Mouse (Mus musculus) frontal cortex, adult 2 months (tissue): ENCODE data around the gene Dtx4. TPM values are rescaled to one million over a fixed set of nuclear protein-coding genes. Genes with fewer than 3 reads are reported as not detected.

Experiments
- DNase-seq, 2 experiments: peaks; one replicate each; pipeline ENCODE4 v3.0.0; 2022; ENCODE audit warnings: low spot score in 1 of 2; ENCODE audit errors: extremely low spot score in 1 of 2
- polyA plus RNA-seq: library from polyadenylated mRNA; depleted of rRNA; stranded (reverse); fragments of >200 nt; gene quantifications from 2 replicates; pipeline ENCODE4 v1.2.3, GENCODE M21; 2012

Gene Dtx4
- polyA plus RNA-seq, 1 experiment, result 19.2 TPM

GRCm38 (mm10) chr19:12472381-12472976 is 28.8 kb downstream of the Dtx4 start:
- DNase-seq, result no peak

DNA sequence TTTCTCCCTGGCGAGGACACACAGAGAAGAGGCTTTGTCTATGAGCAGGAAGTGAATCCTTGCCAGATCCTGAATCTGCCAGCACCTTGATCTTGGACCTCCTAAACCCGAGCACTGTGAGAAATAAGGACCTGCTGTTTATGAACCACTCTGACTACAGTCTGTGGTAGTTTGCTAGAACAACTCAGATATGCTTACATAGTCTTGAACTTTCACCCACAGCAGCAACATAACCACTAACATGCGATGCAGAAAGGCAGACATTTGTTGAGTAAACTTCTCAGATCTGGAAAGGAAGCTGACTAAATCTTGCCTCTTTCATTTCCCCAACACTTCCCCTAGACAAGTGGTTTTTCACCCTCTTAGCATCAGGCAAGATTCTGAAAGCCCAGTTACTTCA is 29.4 kb downstream of the Dtx4 start:
- no peak for DNase-seq

GRCm38 (mm10) chr19:12467436-12467835 is 33.8 kb downstream of the Dtx4 start:
- DNase-seq, result no peak

- peak in 1 of 2 experiments; percentile 73 for DNase-seq
These were observed 35.0 kb downstream of the Dtx4 start for GRCm38 (mm10) chr19:12466204-12466603.

GRCm38 (mm10) chr19:12465530-12466144 is 35.6 kb downstream of the Dtx4 start:
- no peak for DNase-seq

DNA sequence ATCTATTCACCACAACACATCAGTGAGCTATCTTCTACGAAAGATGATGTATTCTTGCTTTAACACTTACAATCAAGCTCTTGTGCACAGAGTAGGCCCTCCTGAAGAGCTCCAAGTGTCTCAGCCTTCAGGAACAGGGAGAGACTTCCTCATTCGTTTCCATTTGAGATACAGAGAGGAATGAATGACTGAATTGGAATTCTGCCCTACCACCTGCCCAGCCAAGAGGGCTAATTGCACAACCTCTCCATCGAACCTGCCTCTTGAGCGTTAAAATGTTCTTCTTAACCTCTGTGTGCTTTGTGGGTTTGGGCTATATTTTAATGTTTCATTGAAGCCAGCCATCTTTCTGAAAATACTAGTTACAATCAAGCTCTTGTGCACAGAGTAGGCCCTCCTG is 36.6 kb downstream of the Dtx4 start:
- no peak for DNase-seq

- no peak for DNase-seq
These were observed 37.1 kb downstream of the Dtx4 start for GRCm38 (mm10) chr19:12464127-12464526.

DNA sequence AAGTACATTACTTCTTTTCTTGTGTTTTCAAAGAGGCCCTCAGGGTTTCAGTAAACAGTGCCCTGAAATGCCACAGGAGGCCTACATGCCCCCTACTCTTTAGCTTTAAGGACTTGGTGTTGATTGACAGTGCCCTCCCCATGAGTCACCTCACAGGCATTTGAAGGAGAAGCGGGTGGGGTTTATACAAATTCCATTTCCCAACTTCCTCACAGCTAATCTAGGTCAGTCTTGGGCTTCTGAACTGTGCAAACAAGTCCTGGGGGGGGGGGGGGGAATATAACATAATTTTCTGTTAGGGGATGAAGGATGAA is 37.6 kb downstream of the Dtx4 start:
- DNase-seq, result no peak

- DNase-seq, result no peak
These were observed 38.2 kb downstream of the Dtx4 start for GRCm38 (mm10) chr19:12462851-12463721.

- no peak for DNase-seq
These were observed 40.7 kb downstream of the Dtx4 start, which contains the start of gene Mpeg1 for GRCm38 (mm10) chr19:12460282-12461249. Gene Mpeg1, plus strand, starts transcription at chr19:12460779.

DNA sequence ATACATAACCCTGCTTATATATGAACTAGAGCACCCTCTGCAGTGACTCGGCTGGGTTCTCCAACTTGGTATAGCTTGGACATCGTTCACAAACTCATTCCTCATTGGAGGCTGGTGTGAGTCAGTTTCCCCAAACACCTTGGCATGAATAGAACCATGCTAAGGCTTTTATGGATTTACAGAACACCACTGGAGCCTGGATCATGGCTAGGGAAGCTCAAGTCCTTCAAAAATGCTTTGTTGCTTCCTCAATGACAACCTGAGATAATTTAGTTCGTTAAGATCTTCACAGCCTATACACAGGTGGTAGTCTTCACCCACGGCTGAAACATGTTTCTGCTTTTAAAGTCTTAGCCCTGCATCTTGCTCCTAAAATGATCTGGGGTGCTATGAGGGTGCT is 41.7 kb downstream of the Dtx4 start:
- DNase-seq, result no peak

DNA sequence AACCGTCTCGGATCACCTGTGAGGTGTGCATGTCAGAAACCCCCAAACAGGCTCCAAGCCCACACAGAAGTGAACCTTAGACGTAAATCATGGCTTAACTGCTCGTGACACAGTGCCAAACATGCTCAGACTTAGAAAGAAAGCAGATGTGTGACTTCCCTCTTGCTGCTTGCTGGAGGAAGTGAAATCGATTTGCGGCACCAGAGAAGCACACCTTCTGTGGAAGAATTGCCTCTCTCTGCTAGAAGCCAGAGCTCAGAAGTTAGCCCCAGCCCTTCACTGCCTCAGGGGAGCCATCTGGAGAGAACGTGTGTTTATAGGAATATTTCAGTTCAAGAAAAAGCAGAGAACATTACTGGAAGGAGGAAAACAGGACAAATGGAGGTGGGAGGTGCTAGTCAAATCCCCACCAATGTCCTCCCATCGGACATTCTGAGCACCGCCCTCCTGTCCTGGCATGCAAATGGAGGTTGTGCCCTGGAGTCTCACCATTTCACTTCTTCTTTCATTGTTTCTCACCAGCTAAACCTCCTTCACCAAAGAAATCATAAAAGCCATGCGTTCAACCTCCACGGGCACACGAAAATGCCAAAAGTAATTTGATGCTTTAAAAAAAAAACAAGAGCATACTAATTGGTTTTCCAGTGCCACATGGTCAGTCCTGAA is 43.7 kb downstream of the Dtx4 start:
- DNase-seq, result peak in 1 of 2 experiments; percentile 0

GRCm38 (mm10) chr19:12445014-12445413 is 56.2 kb downstream of the Dtx4 start:
- DNase-seq, result no peak

DNA sequence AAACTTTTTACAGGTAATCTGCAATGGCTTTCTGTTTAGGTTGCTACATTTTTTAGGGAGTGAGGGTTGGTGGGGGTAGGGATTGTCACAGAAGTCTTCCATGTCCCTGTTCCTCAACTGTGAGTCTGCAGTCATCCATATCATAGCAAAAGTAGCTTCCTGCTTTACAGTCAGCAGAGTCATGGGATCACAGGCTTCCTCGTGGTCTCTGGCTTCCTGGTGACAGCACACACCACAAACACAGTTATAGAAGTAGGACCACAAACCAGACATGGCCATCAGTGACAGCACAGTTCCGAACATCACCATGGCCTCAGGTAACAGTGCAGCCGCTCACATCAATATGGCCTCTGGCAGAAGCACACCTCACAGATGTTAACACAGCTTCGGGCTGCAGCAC is 58.7 kb downstream of the Dtx4 start:
- no peak for DNase-seq

GRCm38 (mm10) chr19:12440103-12440725 is 61.0 kb downstream of the Dtx4 start:
- DNase-seq, result no peak

DNA sequence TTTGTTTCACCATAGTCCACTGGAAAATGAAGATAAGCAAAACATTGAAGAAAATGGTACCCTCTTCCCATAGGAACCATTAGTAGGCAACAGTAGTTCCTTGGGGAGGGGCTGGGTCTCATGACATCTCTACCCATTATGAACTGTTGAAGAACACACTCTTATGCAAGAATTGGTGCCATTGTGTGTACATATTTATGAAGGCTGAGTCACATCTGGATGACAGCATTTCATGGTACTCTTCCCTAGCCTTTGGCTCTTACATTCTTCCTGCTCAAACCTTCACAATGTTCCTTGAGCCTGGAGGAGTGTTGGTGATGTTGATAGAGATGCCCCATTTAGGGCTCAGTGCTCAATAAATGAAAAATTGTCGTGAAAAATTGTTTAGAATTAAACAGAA is 61.7 kb downstream of the Dtx4 start:
- DNase-seq, result no peak

GRCm38 (mm10) chr19:12435750-12436524 is 65.3 kb downstream of the Dtx4 start:
- no peak for DNase-seq

DNA sequence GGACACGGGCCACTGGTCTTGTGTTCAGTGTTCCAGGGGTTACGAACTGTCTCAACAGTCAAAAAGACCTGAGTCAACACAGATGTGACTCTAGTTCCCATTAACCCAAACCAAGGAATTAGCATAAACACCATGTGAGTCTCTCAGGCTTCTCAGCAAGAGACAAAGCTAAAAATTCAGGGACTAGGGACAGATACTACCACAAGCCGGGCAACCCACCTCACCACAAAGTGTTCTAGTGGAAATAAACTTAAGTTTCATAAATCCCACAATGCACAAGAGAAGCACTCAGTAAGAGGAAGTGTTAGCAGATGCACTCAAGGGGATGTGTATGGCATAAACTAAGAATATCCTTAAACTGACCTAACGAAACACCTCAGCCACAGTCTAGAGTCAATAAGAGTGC is 66.2 kb downstream of the Dtx4 start:
- DNase-seq, result no peak

DNA sequence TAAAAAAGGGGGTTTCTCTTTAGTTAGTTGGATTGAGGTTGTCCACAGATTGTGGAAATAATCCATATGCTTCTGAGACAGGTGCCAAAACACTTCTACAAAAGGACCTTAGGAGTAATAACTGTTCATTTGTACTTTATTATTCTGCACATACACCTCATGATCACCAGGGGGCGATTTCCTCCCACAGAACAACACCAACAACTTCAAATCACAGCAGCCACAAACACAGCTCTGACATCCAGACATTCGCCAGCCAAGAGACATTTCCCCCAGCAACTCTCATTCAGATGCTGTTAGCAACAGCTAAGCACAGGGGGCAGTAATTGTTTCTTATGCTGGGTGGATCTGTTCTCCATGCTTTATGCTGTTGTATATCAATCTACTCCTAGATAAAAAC is 68.2 kb downstream of the Dtx4 start:
- peak in 1 of 2 experiments; percentile 42 for DNase-seq
